Mouse (Mus musculus): Measurements from ENCODE around the gene Mc1r. TPM values are rescaled to one million over a fixed set of nuclear protein-coding genes. Genes with fewer than 3 reads are reported as not detected.

The Mc1r gene
- total and polyA plus RNA-seq, 3 experiments: 0.04 TPM; not detected in 2

DNA sequence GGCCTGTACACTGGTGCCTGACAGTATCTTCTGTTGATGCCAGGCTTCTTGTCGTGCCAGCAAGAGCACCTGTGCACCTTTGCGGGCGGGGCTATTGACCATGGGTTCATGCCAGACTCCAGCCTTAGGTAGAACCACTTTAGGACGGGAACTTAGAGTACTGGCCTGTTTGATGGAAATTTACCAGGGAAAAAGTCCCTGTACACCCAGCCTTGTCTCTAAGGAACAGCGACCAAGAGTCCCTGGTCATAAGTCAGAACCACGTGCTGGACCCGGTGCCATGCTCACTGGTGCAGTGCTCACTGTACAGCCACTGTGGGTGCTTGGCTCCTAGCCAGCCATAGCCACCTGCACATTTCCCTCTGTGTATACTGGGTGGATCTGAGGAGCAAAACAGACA is 17.9 kb upstream of the Mc1r start:
- in situ Hi-C loops (cut with MboI; ENCODE audit: low pct_ligation_motif_present, low pct_unique_long_range_greater_than_20kb, low sequenced_read_pairs): no loop called here
- H3K36me3 ChIP-seq (replicated peaks in 1 of 2; ENCODE audit: control insufficient read depth in 1 of 2, insufficient read depth in 1 of 2, low read length in 1 of 2): peaks cover 90 to 100% of the 10 kb centered on the region in 2 experiments
- dilution Hi-C loops (cut with MboI; ENCODE audit: extremely low pct_ligation_motif_present, extremely low pct_unique_long_range_greater_than_20kb, low sequenced_read_pairs): no loop called here

DNA sequence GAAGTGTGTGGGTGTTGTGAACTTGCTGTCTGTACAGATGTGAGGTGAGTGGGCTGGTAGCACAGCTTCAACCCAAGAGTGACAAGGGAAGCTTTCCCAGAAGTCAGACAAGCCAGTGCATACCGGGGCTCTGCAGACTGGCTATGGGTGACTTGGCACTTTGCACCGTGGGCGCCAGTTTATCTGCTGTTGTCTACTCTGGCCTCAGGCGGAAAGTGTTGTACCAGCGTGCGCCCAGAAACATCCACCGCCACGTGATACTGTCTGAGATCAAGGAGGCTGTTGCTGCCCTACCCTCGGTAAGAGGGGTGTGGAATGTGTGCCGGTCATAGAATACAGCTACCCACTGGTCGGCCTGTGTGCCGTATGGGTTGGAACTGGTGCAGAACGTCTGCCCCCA is 8.6 kb upstream of the Mc1r start:
- H3K4me3 ChIP-seq (replicated peaks in 1 of 3; ENCODE audit: low read depth in 2 of 3, low read length in 2 of 3, poor library complexity in 1 of 3): no peak overlapping the region
- peaks cover 89 to 98% of the 10 kb centered on the region in 2 experiments for H3K36me3 ChIP-seq (replicated peaks in 1 of 2; ENCODE audit: control insufficient read depth in 1 of 2, insufficient read depth in 1 of 2, low read length in 1 of 2)
- no peak for TF ChIP-seq JUN (IDR thresholded peaks at IDR 0.05; ENCODE audit: insufficient read depth, low read depth, low read length)
- H3K9me3 ChIP-seq (replicated peaks; ENCODE audit: low read length): no peaks in the 10 kb centered on the region
- no peak for DNase-seq (ENCODE audit: extremely low read depth)
- dilution Hi-C loops (cut with MboI; ENCODE audit: extremely low pct_ligation_motif_present, extremely low pct_unique_long_range_greater_than_20kb, low sequenced_read_pairs): no loop called here
- in situ Hi-C loops (cut with MboI; ENCODE audit: low pct_ligation_motif_present, low pct_unique_long_range_greater_than_20kb, low sequenced_read_pairs): no loop called here
- H3K79me2 ChIP-seq (replicated peaks; ENCODE audit: control insufficient read depth, extremely low read depth, insufficient read depth, poor library complexity, severe bottlenecking): no peaks in the 10 kb centered on the region
- H3K27ac ChIP-seq (ENCODE audit: insufficient read depth, low read depth): no peak overlapping the region
- no peaks in the 10 kb centered on the region for H3K4me1 ChIP-seq (ENCODE audit: control insufficient read depth in 1 of 2, insufficient read depth in 2 of 2)
- no peak overlapping the region for H3K9ac ChIP-seq (ENCODE audit: insufficient read depth, low read depth)
- no peak overlapping the region for H3K4me2 ChIP-seq (ENCODE audit: insufficient read depth, low read depth, poor library complexity, severe bottlenecking)
- H3K27me3 ChIP-seq (replicated peaks): no peaks in the 10 kb centered on the region

More for the DNA sequence above, 17.9 kb upstream of the Mc1r start:
- no peak overlapping the region for H3K4me3 ChIP-seq (replicated peaks in 1 of 3; ENCODE audit: low read depth in 2 of 3, low read length in 2 of 3, poor library complexity in 1 of 3)
- no peak overlapping the region for H3K4me2 ChIP-seq (ENCODE audit: insufficient read depth, low read depth, poor library complexity, severe bottlenecking)
- no peaks in the 10 kb centered on the region for H3K79me2 ChIP-seq (replicated peaks; ENCODE audit: control insufficient read depth, extremely low read depth, insufficient read depth, poor library complexity, severe bottlenecking)
- no peaks in the 10 kb centered on the region for H3K9me3 ChIP-seq (replicated peaks; ENCODE audit: low read length)
- no peak for DNase-seq (ENCODE audit: extremely low read depth)
- no peaks in the 10 kb centered on the region for H3K4me1 ChIP-seq (ENCODE audit: control insufficient read depth in 1 of 2, insufficient read depth in 2 of 2)
- TF ChIP-seq ZKSCAN1 (IDR thresholded peaks at IDR 0.05; ENCODE audit: borderline replicate concordance, low read depth, low read length) (no peak), POLR2A (IDR thresholded peaks at IDR 0.05; ENCODE audit: low read depth, low read length) (no peak), GABPA (IDR thresholded peaks at IDR 0.05; ENCODE audit: insufficient replicate concordance, low read depth, low read length) (no peak), SMC3 (IDR thresholded peaks at IDR 0.05; ENCODE audit: low read depth, low read length) (no peak), MAZ (IDR thresholded peaks at IDR 0.05; ENCODE audit: low read depth, low read length) (no peak), MAFK (IDR thresholded peaks at IDR 0.05; ENCODE audit: insufficient replicate concordance, low read length) (no peak), CHD1 (IDR thresholded peaks at IDR 0.05; ENCODE audit: low read depth, low read length) (no peak), PAX5 (IDR thresholded peaks at IDR 0.05; ENCODE audit: low read length) (no peak), MEF2A (IDR thresholded peaks at IDR 0.05; ENCODE audit: borderline replicate concordance, low read depth, low read length) (no peak), HCFC1 (IDR thresholded peaks at IDR 0.05; ENCODE audit: low read depth, low read length) (no peak), JUND (conservative IDR thresholded peaks at IDR 0.05; ENCODE audit: low read depth, low read length) (no peak), RAD21 (IDR thresholded peaks at IDR 0.05; ENCODE audit: low read depth, low read length) (no peak), UBTF (IDR thresholded peaks at IDR 0.05; ENCODE audit: low read depth, low read length) (no peak), NRF1 (IDR thresholded peaks at IDR 0.05; ENCODE audit: low read depth, low read length) (no peak), RCOR1 (conservative IDR thresholded peaks at IDR 0.05; ENCODE audit: low read depth, low read length) (no peak), ELF1 (IDR thresholded peaks at IDR 0.05; ENCODE audit: low read depth, low read length) (no peak), E2F4 (IDR thresholded peaks at IDR 0.05; ENCODE audit: insufficient replicate concordance, low read depth, low read length) (no peak), USF2 (conservative IDR thresholded peaks at IDR 0.05; ENCODE audit: low read depth, low read length) (no peak)
- H3K27ac ChIP-seq (ENCODE audit: insufficient read depth, low read depth): no peak overlapping the region
- H3K9ac ChIP-seq (ENCODE audit: insufficient read depth, low read depth): no peak overlapping the region
- no peaks in the 10 kb centered on the region for H3K27me3 ChIP-seq (replicated peaks)
